Mouse (Mus musculus) forebrain, embryonic 10.5 days (tissue): Measurements from ENCODE around the gene Arl9. TPM values are rescaled to one million over a fixed set of nuclear protein-coding genes. Genes with fewer than 3 reads are reported as not detected.
"Not testable (repeated sequence)": the region's sequence is repeated elsewhere in the genome, so short reads cannot be mapped to it uniquely, and the experiment has no call there.

Experiments
- DNase-seq: peaks from one replicate; pipeline ENCODE4 v3.0.0-alpha.2; 2017; ENCODE audit warnings: low spot score; ENCODE audit errors: extremely low spot score
- H3K27ac ChIP-seq: fragments of 300-500 bp; sonication (generic); 2 replicates; pipeline ENCODE4 v1.5.1; 2016; ENCODE audit warnings: mild to moderate bottlenecking
- H3K27me3 ChIP-seq: fragments of 300-500 bp; sonication (generic); 2 replicates; pipeline ENCODE4 v1.6.1; 2016; ENCODE audit warnings: mild to moderate bottlenecking; ENCODE audit not compliant: poor library complexity, severe bottlenecking
- H3K36me3 ChIP-seq: fragments of 300-500 bp; sonication (generic); replicated peaks from 2 replicates; pipeline ENCODE4 v1.6.1; 2016; ENCODE audit warnings: mild to moderate bottlenecking, moderate library complexity
- H3K4me1 ChIP-seq: fragments of 300-500 bp; sonication (generic); 2 replicates; pipeline ENCODE4 v1.6.1; 2016
- H3K4me3 ChIP-seq: fragments of 300-500 bp; sonication (generic); 2 replicates; pipeline ENCODE4 v1.5.1; 2016; ENCODE audit warnings: mild to moderate bottlenecking, moderate library complexity
- H3K9me3 ChIP-seq: fragments of 300-500 bp; sonication (generic); 2 replicates; pipeline ENCODE4 v1.6.1; 2016; ENCODE audit warnings: mild to moderate bottlenecking, moderate library complexity
- WGBS: fragments of 180-500 bp; shearing (Covaris S2); methylation state at CpG from one replicate; pipeline ENCODE4 v1.1.7; 2016; 5-methylcytosine and 5-hydroxymethylcytosine counted together
- polyA plus RNA-seq: library from polyadenylated mRNA; unstranded; fragments of >200 nt; fragmentation: Nextera tagmentation; extraction: Ambion mirVana; gene quantifications from 2 replicates; pipeline ENCODE4 v1.2.1, GENCODE M21; 2016

Gene Arl9
- polyA plus RNA-seq, 1 experiment from 2014 or later = not detected

DNA sequence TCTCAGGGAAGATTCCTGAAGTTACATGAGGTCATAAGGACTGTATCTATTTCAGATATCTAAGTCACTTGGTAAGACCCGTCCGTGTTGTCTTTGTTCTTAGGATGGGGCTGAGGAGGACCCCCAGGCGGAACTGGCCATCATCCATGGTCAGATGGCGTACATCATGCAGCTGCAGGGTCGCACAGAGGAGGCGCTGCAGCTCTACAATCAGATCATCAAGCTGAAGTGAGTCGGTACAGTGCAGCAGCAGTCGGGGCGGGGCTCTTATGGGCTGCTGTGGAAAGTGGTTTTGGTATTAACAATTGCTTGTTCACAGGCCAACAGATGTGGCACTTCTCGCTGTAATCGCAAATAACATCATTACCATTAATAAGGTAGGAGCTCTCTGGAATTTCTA, 19.8 kb upstream of the Arl9 start:
- no peaks in the 10 kb centered on the region for H3K27me3 ChIP-seq
- peaks cover 96% of the 10 kb centered on the region for H3K36me3 ChIP-seq
- H3K27ac ChIP-seq = no peak overlapping the region
- WGBS = 96% methylated on average over 11 of the region's 11 CpGs
- H3K4me1 ChIP-seq = no peaks in the 10 kb centered on the region
- 0 out of 2 replicates have a peak, but pooled peaks cover 2% of the 10 kb centered on the region for H3K9me3 ChIP-seq
- DNase-seq = no peak
- H3K4me3 ChIP-seq = no peak overlapping the region

DNA sequence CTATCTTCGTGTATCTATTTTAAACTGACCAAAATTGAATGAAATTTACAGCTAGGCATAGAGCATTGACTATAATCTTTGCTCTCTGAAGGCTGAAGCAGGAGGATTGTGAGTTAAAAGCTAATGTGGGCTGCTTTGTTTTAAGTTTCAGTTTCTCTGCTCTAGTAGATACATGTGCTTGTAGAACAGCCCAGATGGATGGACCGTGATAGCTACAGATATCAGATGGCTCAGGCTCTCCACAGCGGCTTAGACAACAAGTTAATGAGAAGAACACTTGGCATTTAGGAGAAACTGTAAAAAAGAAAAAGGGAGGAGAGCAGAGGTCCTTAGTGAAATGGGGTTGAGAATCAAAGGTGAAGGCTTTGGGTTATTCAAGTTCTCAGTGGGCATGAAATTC, 13.1 kb upstream of the Arl9 start:
- Histone ChIP-seq H3K4me1 (no peaks in the 10 kb centered on the region), H3K27me3 (no peaks in the 10 kb centered on the region), H3K4me3 (no peak overlapping the region), H3K27ac (no peak overlapping the region), H3K36me3 (peaks cover 96% of the 10 kb centered on the region), H3K9me3 (no peaks in the 10 kb centered on the region)
- no peak for DNase-seq
- 90% methylated on average over 3 of the region's 3 CpGs for WGBS

DNA sequence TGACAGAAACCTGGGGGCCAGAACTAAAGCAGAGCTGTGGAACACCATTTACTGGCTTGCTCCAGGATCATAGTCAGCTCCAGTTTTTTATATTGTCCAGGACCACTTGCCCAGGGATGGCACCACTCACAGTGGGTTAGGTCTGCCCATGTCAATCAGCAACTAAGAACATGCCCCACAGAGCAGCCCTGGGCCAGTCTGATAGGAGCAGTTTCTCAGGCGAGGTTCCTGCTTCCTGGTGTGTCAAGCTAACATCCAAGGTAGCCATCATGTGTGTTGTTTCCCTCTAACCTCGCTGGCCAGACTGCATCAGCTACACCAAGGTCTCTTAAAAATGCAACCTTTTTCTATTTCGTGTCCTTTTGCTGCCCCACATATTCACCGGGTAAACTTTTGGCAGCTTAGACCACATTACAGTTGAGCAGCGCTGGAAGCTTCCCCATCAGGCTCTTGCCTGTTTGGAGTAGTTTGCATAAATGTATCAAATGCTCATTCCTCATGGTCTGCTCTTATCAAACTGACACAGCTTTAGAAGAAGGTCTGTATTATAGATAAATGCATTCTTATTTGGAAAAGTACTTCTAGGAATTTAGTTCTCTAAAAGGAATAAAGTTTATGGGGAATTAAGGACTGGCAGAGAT, 10.6 kb upstream of the Arl9 start:
- Histone ChIP-seq H3K36me3 (peaks cover 99% of the 10 kb centered on the region), H3K27me3 (no peaks in the 10 kb centered on the region), H3K27ac (no peak overlapping the region), H3K9me3 (no peaks in the 10 kb centered on the region), H3K4me1 (no peaks in the 10 kb centered on the region), H3K4me3 (no peak overlapping the region)
- 92% methylated on average over 5 of the region's 5 CpGs for WGBS
- no peak for DNase-seq

DNA sequence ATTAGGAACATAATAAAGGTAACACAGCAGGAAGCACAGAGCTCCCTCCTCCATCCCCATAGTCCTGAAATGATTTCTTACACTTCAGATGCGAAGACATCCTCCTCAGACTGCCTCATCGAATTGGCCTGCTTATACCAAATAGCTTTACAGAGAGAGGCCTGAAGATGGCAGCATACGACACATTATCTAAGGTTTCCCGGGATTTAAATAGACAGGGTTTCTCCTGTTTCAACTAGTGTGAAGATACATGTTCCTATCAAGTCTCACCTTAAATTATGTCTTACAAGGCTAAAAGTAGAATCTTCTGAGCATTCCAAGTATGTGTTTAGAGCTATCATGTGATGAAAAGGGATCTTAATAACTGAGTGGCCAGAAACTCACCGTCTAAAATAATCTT, 5.4 kb upstream of the Arl9 start:
- H3K36me3 ChIP-seq = peaks cover 82% of the 10 kb centered on the region

DNA sequence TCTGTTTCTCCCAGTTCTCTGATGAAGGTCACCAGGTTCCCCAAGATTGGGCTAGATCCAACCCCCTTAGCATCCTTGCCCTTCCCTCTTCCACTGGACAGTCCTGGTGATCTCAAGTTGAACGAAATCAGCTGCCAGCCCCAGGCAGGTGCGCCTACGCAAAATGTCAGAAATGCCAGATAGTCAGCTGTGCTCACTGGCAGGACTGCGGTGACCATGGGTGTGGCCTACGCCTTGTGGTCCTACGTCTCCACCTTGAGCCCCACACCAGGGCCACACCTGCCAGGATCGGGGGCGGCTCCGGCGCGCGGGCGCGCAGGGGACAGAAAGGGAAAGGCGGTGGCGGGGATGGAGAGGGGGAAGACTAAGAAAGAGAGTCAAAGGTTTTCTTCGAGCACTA, 2.7 kb upstream of the Arl9 start:
- Histone ChIP-seq H3K4me1 (no peaks in the 10 kb centered on the region), H3K36me3 (peaks cover 54% of the 10 kb centered on the region), H3K27ac (no peak overlapping the region), H3K27me3 (no peaks in the 10 kb centered on the region), H3K4me3 (no peak overlapping the region), H3K9me3 (peaks cover 3% of the 10 kb centered on the region; the same call in 1 of the 2 replicates)
- 93% methylated on average over 17 of the region's 17 CpGs for WGBS
- no peak for DNase-seq

More for the DNA sequence above, 5.4 kb upstream of the Arl9 start:
- Histone ChIP-seq H3K4me3 (no peak overlapping the region), H3K9me3 (peaks cover 3% of the 10 kb centered on the region; the same call in 1 of the 2 replicates), H3K27me3 (no peaks in the 10 kb centered on the region), H3K27ac (no peak overlapping the region), H3K4me1 (no peaks in the 10 kb centered on the region)
- DNase-seq = peak; percentile 18
- 61% methylated on average over 5 of the region's 5 CpGs for WGBS

DNA sequence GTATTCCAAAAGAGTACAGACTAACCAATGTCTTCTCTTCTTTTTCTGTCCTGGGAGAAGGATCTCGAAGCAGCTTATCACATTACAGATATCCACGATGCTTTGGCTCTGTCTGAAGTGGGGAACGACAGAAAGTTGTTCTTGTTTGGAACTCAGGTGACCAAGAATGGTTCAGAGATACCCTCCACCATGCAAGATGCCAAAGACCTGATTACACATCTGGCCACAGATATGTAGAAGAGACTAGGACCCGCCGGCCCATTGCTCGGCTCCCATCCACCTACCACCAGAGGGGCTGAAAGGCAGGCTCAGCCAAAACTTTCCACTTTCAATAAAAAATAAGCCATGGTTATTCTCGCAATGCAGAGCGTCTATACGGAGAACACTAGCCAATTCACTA, 6.5 kb downstream of the Arl9 start:
- WGBS = 92% methylated on average over 9 of the region's 9 CpGs
- Histone ChIP-seq H3K27ac (no peak overlapping the region), H3K4me3 (no peak overlapping the region), H3K36me3 (no peaks in the 10 kb centered on the region), H3K9me3 (no peaks in the 10 kb centered on the region), H3K4me1 (no peaks in the 10 kb centered on the region), H3K27me3 (peaks cover 6% of the 10 kb centered on the region; the same call in 1 of the 2 replicates)
- no peak for DNase-seq

DNA sequence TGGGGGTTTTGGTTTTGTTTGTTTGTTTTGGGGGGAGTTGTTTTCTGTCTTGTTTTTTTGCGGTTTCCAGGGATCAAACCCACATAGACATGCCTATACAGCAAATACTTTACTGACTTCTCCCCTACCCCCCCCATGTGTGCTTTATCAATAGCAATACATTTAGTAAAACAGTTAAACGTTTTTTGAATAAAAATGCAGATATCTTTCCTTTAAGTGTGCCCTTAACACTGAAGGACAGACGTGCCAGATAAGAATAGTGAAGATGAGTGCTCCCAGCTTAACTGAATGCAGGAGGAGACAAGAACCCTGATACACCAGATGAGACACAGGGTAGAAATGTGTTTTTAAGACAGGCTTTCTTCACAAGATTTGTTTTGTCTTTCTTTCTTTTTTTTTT, 7.2 kb downstream of the Arl9 start:
- H3K27me3 ChIP-seq = peaks cover 11% of the 10 kb centered on the region
- H3K36me3 ChIP-seq = no peaks in the 10 kb centered on the region
- DNase-seq = no peak
- H3K4me1 ChIP-seq = peaks cover 6% of the 10 kb centered on the region
- WGBS = 74% methylated on average over 3 of the region's 3 CpGs
- H3K4me3 ChIP-seq = no peak overlapping the region
- H3K27ac ChIP-seq = no peak overlapping the region
- no peaks in the 10 kb centered on the region for H3K9me3 ChIP-seq

DNA sequence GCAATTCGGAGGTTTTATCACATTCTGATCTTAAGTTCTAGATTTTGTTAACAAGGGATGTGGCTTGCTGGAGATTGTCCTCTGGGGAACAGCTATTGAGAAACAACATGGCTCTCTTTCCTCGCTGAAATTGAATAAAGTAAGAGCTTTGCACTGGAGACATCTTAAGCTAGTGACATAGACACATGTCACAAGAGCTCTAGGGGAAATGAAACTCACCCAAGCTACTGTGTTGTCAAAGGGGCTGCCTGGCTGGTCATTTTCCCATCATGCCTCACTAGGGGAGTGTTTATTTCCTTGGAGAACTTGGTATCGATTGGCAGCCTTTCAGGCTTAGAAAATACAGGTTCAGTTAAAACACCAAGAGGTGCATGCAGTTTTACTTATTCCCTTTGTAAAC, 9.3 kb downstream of the Arl9 start:
- peaks cover 29% of the 10 kb centered on the region for H3K27me3 ChIP-seq
- H3K36me3 ChIP-seq = no peaks in the 10 kb centered on the region
- H3K4me1 ChIP-seq = peaks cover 10% of the 10 kb centered on the region
- H3K27ac ChIP-seq = no peak overlapping the region
- H3K9me3 ChIP-seq = no peaks in the 10 kb centered on the region
- WGBS = 84% methylated on average over 3 of the region's 3 CpGs
- no peak overlapping the region for H3K4me3 ChIP-seq
- DNase-seq = no peak

DNA sequence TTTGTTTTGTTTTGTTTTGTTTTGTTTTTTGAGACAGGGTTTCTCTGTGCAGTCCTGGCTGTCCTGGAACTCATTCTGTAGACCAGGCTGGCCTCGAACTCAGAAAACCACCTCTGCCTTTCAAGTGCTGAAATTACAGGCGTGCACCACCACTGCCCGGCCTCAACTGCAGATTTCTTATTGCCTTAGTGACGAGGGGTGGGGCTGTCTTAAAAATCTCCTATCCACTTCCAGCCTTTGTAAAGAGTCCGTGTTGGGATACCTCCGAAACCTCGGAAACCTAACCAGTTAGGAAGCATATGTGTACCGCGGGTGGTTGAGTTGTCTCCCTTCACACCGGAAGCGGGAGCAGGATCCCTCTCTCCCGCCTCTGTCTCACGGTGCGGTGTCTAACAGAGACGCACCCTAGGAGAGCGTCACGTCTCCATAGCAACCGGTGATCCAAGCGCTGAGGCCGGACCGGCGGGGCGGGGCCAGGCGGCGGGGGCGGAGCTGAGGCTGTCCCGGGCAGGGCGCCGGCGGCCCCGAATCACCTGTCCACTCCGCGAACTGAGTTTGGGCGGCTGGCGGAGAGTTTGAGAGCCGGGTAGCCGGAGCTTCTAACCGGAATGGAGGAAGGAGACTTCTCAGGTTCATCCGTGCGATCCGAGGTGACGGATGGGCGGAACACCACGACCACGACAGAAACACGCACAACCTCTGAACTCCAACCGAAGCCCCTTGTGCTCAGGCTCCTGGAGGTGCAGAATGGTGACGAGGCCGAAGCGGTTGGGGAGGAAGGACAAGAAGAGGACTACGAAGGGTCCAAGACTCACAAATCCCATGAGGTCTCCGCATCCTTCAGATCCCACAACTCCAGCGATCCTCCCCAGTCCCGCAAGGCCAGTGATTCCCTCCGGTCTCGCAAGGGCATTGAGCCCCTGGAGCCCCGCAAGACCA, 12.0 kb downstream of the Arl9 start, which contains the start of gene Thegl:
Gene Thegl, plus strand, starts transcription at position 480 of the 939 bp plus-strand sequence.
- Histone ChIP-seq H3K27me3 (peaks cover 29% of the 10 kb centered on the region), H3K27ac (no peak within 1 kb of the TSS), H3K4me1 (peaks cover 10% of the 10 kb centered on the region), H3K4me3 (peak within 1 kb of the TSS; percentile 62), H3K9me3 (no peaks in the 10 kb centered on the region), H3K36me3 (no peaks in the 10 kb centered on the region)
- 13% methylated on average over 57 of the region's 57 CpGs for WGBS
- DNase-seq = peak; percentile 87

DNA sequence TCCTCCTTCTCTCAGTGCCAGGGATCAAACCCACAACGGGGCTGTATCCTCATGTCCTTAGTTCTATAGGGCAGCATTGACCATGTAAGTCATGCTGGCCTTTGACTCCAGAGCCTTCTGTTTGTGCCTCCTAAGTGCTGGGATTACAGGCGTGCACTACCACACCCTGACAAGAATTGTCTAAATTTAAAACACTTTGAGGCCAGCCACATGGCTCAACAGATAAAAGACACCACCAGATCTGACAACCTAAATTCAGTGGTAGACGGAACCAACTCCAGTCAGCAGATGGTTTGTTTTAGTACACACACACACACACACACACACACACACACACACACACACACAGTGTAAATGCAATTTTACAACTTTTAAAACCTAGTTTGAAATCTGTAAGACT, 24.2 kb downstream of the Arl9 start:
- H3K9me3 ChIP-seq = no peaks in the 10 kb centered on the region
- 91% methylated on average over 3 of the region's 3 CpGs for WGBS
- peaks cover 2% of the 10 kb centered on the region; the same call in 1 of the 2 replicates for H3K27me3 ChIP-seq
- DNase-seq = no peak
- H3K4me3 ChIP-seq = no peak overlapping the region
- no peaks in the 10 kb centered on the region for H3K36me3 ChIP-seq
- no peaks in the 10 kb centered on the region for H3K4me1 ChIP-seq
- H3K27ac ChIP-seq = no peak overlapping the region

DNA sequence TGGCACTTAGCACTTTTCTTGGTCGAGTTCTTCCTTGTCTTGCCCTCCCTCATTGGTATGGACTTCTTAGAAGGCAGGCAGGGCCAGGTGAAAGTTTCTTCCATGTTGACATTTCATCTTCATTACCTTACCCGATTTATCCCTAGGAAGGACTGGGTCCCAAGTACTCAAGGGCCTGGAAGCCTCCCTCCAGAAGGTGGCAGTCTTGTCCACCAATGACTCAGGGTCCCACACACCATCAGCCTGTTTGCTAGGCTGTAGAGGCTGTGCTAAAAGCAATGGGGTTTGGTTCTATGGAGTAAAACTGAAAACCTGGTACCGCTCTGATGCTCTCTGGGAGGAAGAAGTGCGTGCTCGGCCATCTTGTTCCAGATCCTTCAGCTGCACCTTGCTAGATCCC, 25.9 kb downstream of the Arl9 start:
- Histone ChIP-seq H3K27me3 (peaks cover 10% of the 10 kb centered on the region; the same call in 1 of the 2 replicates), H3K9me3 (no peaks in the 10 kb centered on the region), H3K4me3 (no peak overlapping the region), H3K4me1 (no peaks in the 10 kb centered on the region), H3K36me3 (no peaks in the 10 kb centered on the region), H3K27ac (no peak overlapping the region)
- DNase-seq = peak; percentile 20
- 80% methylated on average over 5 of the region's 5 CpGs for WGBS

DNA sequence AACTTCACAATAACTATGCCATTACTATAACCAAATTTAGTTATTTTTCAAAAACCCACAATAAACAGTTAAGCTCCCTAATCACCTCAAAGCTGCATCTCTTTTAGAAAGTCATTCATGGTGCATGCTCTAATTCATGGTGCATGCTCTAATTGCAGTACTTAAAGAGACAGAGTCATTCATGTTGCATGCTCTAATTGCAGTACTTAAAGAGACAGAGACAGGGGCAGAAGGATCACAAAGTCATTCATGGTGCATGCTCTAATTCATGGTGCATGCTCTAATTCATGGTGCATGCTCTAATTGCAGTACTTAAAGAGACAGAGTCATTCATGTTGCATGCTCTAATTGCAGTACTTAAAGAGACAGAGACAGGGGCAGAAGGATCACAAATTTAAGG, 31.2 kb downstream of the Arl9 start:
- not testable (repeated sequence) for DNase-seq, H3K9me3 ChIP-seq, H3K27ac ChIP-seq, H3K4me1 ChIP-seq, H3K4me3 ChIP-seq, H3K36me3 ChIP-seq
- peaks cover 23% of the 10 kb centered on the region for H3K27me3 ChIP-seq

DNA sequence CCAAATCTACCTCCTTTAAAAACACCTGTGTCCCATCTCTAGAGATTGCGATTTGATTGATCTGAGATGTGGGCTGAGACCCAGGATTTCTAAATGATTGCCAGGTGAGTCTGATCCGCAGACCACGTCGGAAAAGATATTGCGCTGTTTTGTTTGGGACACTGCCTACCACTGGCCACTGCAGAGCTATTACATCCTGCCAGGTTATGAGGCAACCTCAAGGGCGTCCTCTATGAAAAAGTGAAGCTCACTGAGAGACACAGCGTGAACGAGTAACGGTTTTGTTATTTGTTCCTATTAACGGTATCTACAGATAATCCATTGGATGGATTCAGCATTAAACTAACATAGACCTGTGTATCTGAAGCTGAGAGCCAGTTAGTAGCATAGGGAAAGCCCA, 34.6 kb downstream of the Arl9 start:
- WGBS = 92% methylated on average over 10 of the region's 10 CpGs
- peaks cover 3% of the 10 kb centered on the region; the same call in 1 of the 2 replicates for H3K4me1 ChIP-seq

More for the DNA sequence above, 34.6 kb downstream of the Arl9 start:
- Histone ChIP-seq H3K36me3 (no peaks in the 10 kb centered on the region), H3K27ac (no peak overlapping the region), H3K9me3 (peaks cover 4% of the 10 kb centered on the region; the same call in 1 of the 2 replicates), H3K4me3 (no peak overlapping the region), H3K27me3 (peaks cover 18% of the 10 kb centered on the region; the same call in 1 of the 2 replicates)
- no peak for DNase-seq
